Mouse (Mus musculus) heart, embryonic 10.5 days (tissue): Measurements from ENCODE around the gene Tcl1b1. TPM values are rescaled to one million over a fixed set of nuclear protein-coding genes. Genes with fewer than 3 reads are reported as not detected.

ENCODE experiments used
- DNase-seq: peaks from one replicate; pipeline ENCODE4 v3.0.0-alpha.2; 2017; ENCODE audit warnings: low spot score
- H3K27ac ChIP-seq: fragments of 300-500 bp; sonication (generic); 2 replicates; pipeline ENCODE4 v1.5.1; 2016; ENCODE audit warnings: mild to moderate bottlenecking
- H3K27me3 ChIP-seq: fragments of 300-500 bp; sonication (generic); 2 replicates; pipeline ENCODE4 v1.6.1; 2016; ENCODE audit warnings: mild to moderate bottlenecking; ENCODE audit not compliant: poor library complexity, insufficient read depth, severe bottlenecking
- H3K36me3 ChIP-seq: fragments of 300-500 bp; sonication (generic); 2 replicates; pipeline ENCODE4 v1.6.1; 2016; ENCODE audit warnings: mild to moderate bottlenecking, moderate library complexity
- H3K4me1 ChIP-seq: fragments of 300-500 bp; sonication (generic); 2 replicates; pipeline ENCODE4 v1.6.1; 2016; ENCODE audit warnings: mild to moderate bottlenecking
- H3K4me3 ChIP-seq: fragments of 300-500 bp; sonication (generic); 2 replicates; pipeline ENCODE4 v1.5.1; 2016; ENCODE audit warnings: mild to moderate bottlenecking, moderate library complexity
- H3K9me3 ChIP-seq: fragments of 300-500 bp; sonication (generic); 2 replicates; pipeline ENCODE4 v1.6.1; 2016; ENCODE audit warnings: mild to moderate bottlenecking, moderate library complexity
- WGBS: fragments of 180-500 bp; shearing (Covaris S2); methylation state at CpG from one replicate; pipeline ENCODE4 v1.1.7; 2016; 5-methylcytosine and 5-hydroxymethylcytosine counted together
- polyA plus RNA-seq: library from polyadenylated mRNA; unstranded; fragments of >200 nt; fragmentation: Nextera tagmentation; extraction: Ambion mirVana; gene quantifications from 2 replicates; pipeline ENCODE4 v1.2.1, GENCODE M21; 2016

Tcl1b1 gene
- polyA plus RNA-seq, 1 experiment from 2014 or later, result not detected

GRCm38 (mm10) chr12:105208441-105208840, 49.0 kb downstream of the Tcl1b1 start:
- H3K4me3 ChIP-seq, result no peak overlapping the region
- H3K27me3 ChIP-seq, result no peaks in the 10 kb centered on the region
- H3K27ac ChIP-seq, result no peak overlapping the region
- H3K4me1 ChIP-seq, result no peaks in the 10 kb centered on the region
- peak; percentile 67 for DNase-seq
- no peaks in the 10 kb centered on the region for H3K36me3 ChIP-seq
- WGBS, result 90% methylated on average over 1 of the region's 1 CpGs
- H3K9me3 ChIP-seq, result no peaks in the 10 kb centered on the region

- peak; percentile 63 for DNase-seq
- Histone ChIP-seq H3K27me3 (no peaks in the 10 kb centered on the region), H3K36me3 (no peaks in the 10 kb centered on the region), H3K4me1 (no peaks in the 10 kb centered on the region), H3K4me3 (no peak overlapping the region), H3K27ac (no peak overlapping the region), H3K9me3 (no peaks in the 10 kb centered on the region)
- 90% methylated on average over 7 of the region's 7 CpGs for WGBS
These were observed 49.7 kb downstream of the Tcl1b1 start for GRCm38 (mm10) chr12:105209231-105209630.

Other genes starting within 250 kb of the Tcl1b1 start
- 0.21 and 0.41 TPM in 2 replicates for gene Syne3, start 149.9 kb upstream of the Tcl1b1 start, polyA plus RNA-seq
- 253 and 312 TPM in 2 replicates for gene Glrx5, start 127.0 kb upstream of the Tcl1b1 start, polyA plus RNA-seq
- not detected in 2 replicates for gene Tcl1b2, start 13.7 kb upstream of the Tcl1b1 start, polyA plus RNA-seq
- gene Tcl1b5, start 16.7 kb downstream of the Tcl1b1 start, polyA plus RNA-seq, result not detected in 2 replicates
- gene Tcl1b3, start 31.4 kb downstream of the Tcl1b1 start, polyA plus RNA-seq, result not detected in 2 replicates
- gene Tcl1b4, start 42.3 kb downstream of the Tcl1b1 start, polyA plus RNA-seq, result not detected in 2 replicates
- gene Tcl1, start 63.1 kb downstream of the Tcl1b1 start, polyA plus RNA-seq, result not detected in 2 replicates
- gene Tunar, start 174.2 kb downstream of the Tcl1b1 start, polyA plus RNA-seq, result 0.21 and 0.64 TPM in 2 replicates